Mouse (Mus musculus): ENCODE data around the gene Pate1.

The Pate1 gene

GRCm38 (mm10) chr9:35687013-35687412 is at the start of gene Pate1:
Gene Pate1 (minus strand): TSS chr9:35687390.
- ChIA-PET CTCF (no interaction called here), POLR2A (no interaction called here)

- POLR2A ChIA-PET: interaction anchor here in 2 of 4 experiments (0.5 to 0.7 kb wide), 2 partner anchors 46 to 926 kb away, joined by 3 to 5 read pairs; no protein-coding TSS in a partner anchor
- CTCF ChIA-PET: no interaction called here
Observed at GRCm38 (mm10) chr9:35707265-35707664, 20.1 kb upstream of the Pate1 start.

- ChIA-PET CTCF (no interaction called here), POLR2A (no interaction called here)
Observed at GRCm38 (mm10) chr9:35691924-35692323, 4.7 kb upstream of the Pate1 start.

- CTCF ChIA-PET: no interaction called here
- POLR2A ChIA-PET: no interaction called here
Observed at GRCm38 (mm10) chr9:35673557-35673956, 13.6 kb downstream of the Pate1 start.

GRCm38 (mm10) chr9:35648102-35648501 is 39.1 kb downstream of the Pate1 start, which contains the start of gene Pate3:
Gene Pate3 (minus strand): TSS chr9:35648202.
- ChIA-PET POLR2A (no interaction called here), CTCF (no interaction called here)

All from embryonic stem cell, embryonic (primary cell).